Mouse (Mus musculus) hindbrain, embryonic 14.5 days (tissue): Measurements from ENCODE around the gene Ttc23l. TPM values are rescaled to one million over a fixed set of nuclear protein-coding genes. Genes with fewer than 3 reads are reported as not detected.

Experiments
- ATAC-seq: fragments of 200-750 bp; cut with Nextera tagmentation; 2 replicates; pipeline ENCODE4 v1.8.0; 2017; ENCODE audit warnings: moderate number of reproducible peaks, mild to moderate bottlenecking, moderate TSS enrichment, moderate library complexity; ENCODE audit not compliant: low FRiP score
- DNase-seq: peaks from one replicate; pipeline ENCODE4 v3.0.0-alpha.2; 2015; ENCODE audit warnings: low spot score
- H3K27ac ChIP-seq: fragments of 300-500 bp; sonication (generic); 2 replicates; pipeline ENCODE4 v1.5.1; 2014; ENCODE audit warnings: mild to moderate bottlenecking, moderate library complexity
- H3K27me3 ChIP-seq: fragments of 300-500 bp; sonication (generic); 2 replicates; pipeline ENCODE4 v1.6.1; 2014; ENCODE audit warnings: mild to moderate bottlenecking, low read length, mixed read lengths; ENCODE audit not compliant: control insufficient read depth, insufficient read depth
- H3K36me3 ChIP-seq: fragments of 300-500 bp; sonication (generic); replicated peaks from 2 replicates; pipeline ENCODE4 v1.6.1; 2014; ENCODE audit not compliant: control insufficient read depth, insufficient read depth
- H3K4me1 ChIP-seq: fragments of 300-500 bp; sonication (generic); replicated peaks from 2 replicates; pipeline ENCODE4 v1.6.1; 2014; ENCODE audit warnings: antibody characterized with exemption, low read length, mixed read lengths; ENCODE audit not compliant: control insufficient read depth, insufficient read depth
- H3K4me2 ChIP-seq: fragments of 300-500 bp; sonication (generic); replicated peaks from 2 replicates; pipeline ENCODE4 v1.6.1; 2014; ENCODE audit warnings: mild to moderate bottlenecking, moderate library complexity
- H3K4me3 ChIP-seq: fragments of 300-500 bp; sonication (generic); replicated peaks from 2 replicates; pipeline ENCODE4 v1.5.1; 2014; ENCODE audit warnings: mild to moderate bottlenecking, low read length
- H3K9ac ChIP-seq: fragments of 300-500 bp; sonication (generic); 2 replicates; pipeline ENCODE4 v1.6.1; 2014
- H3K9me3 ChIP-seq: fragments of 300-500 bp; sonication (generic); 2 replicates; pipeline ENCODE4 v1.6.1; 2016; ENCODE audit warnings: low read length; ENCODE audit not compliant: control insufficient read depth
- WGBS: fragments of 180-500 bp; shearing (Covaris S2); extraction: QIAGEN DNeasy Blood & Tissue Kit; methylation state at CpG from one replicate; pipeline ENCODE4 v1.1.7; 2014; 5-methylcytosine and 5-hydroxymethylcytosine counted together
- polyA plus RNA-seq: library from polyadenylated mRNA; unstranded; fragments of >200 nt; fragmentation: Nextera tagmentation; extraction: Ambion mirVana; gene quantifications from 2 replicates; pipeline ENCODE4 v1.2.1, GENCODE M21; 2014

The Ttc23l gene
- polyA plus RNA-seq, 1 experiment from 2014 or later: not detected

DNA sequence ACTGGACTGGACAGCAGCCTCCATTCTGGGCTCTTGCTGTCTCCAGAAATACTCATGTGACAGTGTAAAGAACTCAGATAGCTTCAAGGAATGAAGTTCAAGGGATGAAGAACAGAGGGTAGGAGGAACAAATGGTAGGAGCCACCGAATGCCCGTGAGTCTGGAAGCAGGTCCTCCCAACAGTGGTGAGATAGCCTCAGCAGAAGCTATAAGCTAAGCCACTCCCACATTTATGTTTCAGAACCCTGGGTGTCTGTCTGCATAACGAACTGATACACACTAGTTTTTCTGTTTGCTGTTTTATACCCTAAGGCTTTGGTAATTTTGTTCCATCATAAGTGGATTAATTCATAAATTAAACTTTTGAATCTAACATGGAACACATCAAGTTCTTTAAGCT lies 93.8 kb downstream of the Ttc23l start:
- H3K4me3 ChIP-seq: no peak overlapping the region
- H3K4me1 ChIP-seq: 0 out of 2 replicates have a peak, but pooled peaks cover 7% of the 10 kb centered on the region
- no peak for DNase-seq
- no peak overlapping the region for H3K27ac ChIP-seq
- no peak for ATAC-seq
- 94% methylated on average over 3 of the region's 3 CpGs for WGBS
- no peak overlapping the region for H3K9ac ChIP-seq
- peaks cover 23% of the 10 kb centered on the region for H3K36me3 ChIP-seq
- no peaks in the 10 kb centered on the region for H3K27me3 ChIP-seq
- no peaks in the 10 kb centered on the region for H3K9me3 ChIP-seq
- H3K4me2 ChIP-seq: no peak overlapping the region

- DNase-seq: no peak
- no peak for ATAC-seq
Observed at GRCm38 (mm10) chr15:10463555-10463954, 94.9 kb downstream of the Ttc23l start.

DNA sequence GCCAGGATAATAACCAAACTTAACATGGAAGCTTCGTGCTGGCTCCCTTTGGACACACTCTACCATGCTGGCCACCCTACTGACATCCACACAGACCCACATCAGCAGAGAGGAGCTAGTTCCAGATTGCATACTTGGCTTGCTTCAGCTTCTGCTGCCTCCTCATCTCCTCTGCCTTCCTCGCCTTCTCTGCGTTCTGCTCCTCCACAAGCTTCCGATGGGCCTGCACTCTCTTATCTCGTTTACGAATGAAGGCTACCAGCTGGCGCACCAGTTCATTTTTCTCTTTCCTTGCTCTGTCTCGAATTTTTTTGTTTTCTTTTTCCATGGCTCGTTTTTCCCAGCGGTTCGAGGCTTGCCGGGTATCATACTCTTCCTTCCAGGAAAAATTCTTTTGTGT lies 97.5 kb downstream of the Ttc23l start:
- Histone ChIP-seq H3K9ac (no peak overlapping the region), H3K9me3 (no peaks in the 10 kb centered on the region), H3K4me3 (no peak overlapping the region), H3K36me3 (peaks cover 51% of the 10 kb centered on the region), H3K4me2 (no peak overlapping the region), H3K27me3 (no peaks in the 10 kb centered on the region), H3K27ac (no peak overlapping the region), H3K4me1 (no peaks in the 10 kb centered on the region)
- DNase-seq: no peak
- ATAC-seq: no peak
- WGBS: 93% methylated on average over 12 of the region's 12 CpGs

More at GRCm38 (mm10) chr15:10463555-10463954, 94.9 kb downstream of the Ttc23l start:
- Histone ChIP-seq H3K36me3 (peaks cover 31% of the 10 kb centered on the region), H3K27ac (no peak overlapping the region), H3K9me3 (no peaks in the 10 kb centered on the region), H3K4me3 (no peak overlapping the region), H3K4me2 (no peak overlapping the region), H3K27me3 (no peaks in the 10 kb centered on the region), H3K9ac (no peak overlapping the region), H3K4me1 (0 out of 2 replicates have a peak, but pooled peaks cover under 1% of the 10 kb centered on the region)
- 92% methylated on average over 5 of the region's 5 CpGs for WGBS

Other genes starting within 250 kb of the Ttc23l start
- gene Gm21973, start 233.3 kb downstream of the Ttc23l start, polyA plus RNA-seq: not detected in 2 replicates
- not detected in 2 replicates for gene Agxt2, start 200.1 kb downstream of the Ttc23l start, polyA plus RNA-seq
- 12.5 and 13.0 TPM in 2 replicates for gene Dnajc21, start 88.2 kb downstream of the Ttc23l start, polyA plus RNA-seq
- 61.3 and 66.5 TPM in 2 replicates for gene Brix1, start 72.7 kb downstream of the Ttc23l start, polyA plus RNA-seq
- gene Rad1, start 72.7 kb downstream of the Ttc23l start, polyA plus RNA-seq: 13.4 and 14.9 TPM in 2 replicates
- 11.6 and 12.9 TPM in 2 replicates for gene Rai14, start 156.0 kb upstream of the Ttc23l start, polyA plus RNA-seq